Mouse (Mus musculus): ENCODE results near the gene Zfp316. TPM values are rescaled to one million over a fixed set of nuclear protein-coding genes. Genes with fewer than 3 reads are reported as not detected.

Gene Zfp316
- 3.1 and 3.6 TPM in 2 replicates for polyA plus RNA-seq (2015; fragmentation: Nextera tagmentation; extraction: Ambion mirVana)

DNA sequence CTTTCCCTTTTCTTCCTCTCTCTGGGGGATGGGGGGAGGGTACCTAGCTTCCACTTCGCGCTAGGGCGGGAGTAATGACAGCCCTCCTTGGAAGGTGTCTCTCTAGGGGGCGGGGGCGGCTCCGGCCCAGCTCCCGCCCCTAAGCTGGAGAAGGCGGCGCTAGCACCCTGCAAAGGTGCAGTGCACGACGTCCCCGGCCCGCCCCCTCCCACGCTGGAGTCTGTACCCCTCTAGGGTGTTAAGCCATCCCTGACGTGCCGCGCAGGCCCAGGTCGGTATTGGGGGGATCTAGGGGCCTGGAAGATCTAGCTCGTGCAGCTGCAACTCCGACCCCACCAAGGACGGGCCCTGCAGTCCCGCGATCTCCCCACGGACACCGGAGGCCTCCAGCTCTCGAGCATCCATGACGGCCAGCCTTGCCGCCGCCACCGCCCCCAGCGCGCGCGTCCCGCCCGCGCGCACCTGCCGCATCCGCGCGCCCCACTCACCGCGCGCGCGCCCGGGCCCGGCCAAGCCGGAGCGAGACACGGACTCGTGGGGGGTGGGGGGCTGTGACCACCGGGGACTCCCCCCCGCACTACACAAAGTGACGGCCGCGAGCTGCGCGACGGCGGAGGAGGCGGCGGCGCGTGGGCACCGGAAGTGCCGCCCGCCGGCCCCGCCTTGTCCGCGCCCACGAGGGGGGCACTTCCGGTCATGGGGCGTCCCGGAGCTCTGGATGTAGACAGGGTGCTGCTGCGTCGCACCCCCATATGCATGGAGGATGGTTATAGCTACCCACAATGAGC, at the start of gene Zfp316:
Gene Zfp316 (minus strand): TSS at position 660 of the 788 bp plus-strand sequence.
- WGBS = under 1% methylated on average over 66 of the region's 79 CpGs
- H3K9ac ChIP-seq = peak within 1 kb of the TSS; percentile 77

DNA sequence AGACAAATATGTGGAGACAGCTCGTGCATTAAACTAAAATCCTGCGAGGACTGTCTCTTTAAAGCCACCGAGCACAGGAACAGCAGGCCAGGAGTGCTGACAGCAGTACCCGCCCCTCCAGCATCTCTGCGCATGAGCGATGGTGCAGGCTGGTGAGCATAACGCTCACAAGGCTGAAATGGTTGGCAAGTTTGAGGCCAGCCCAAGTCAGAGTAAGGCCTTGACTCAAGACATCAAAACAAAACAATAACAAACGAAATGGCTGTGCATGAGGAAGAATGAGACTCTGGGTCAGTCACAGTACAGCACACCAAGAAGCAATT, 47.4 kb upstream of the Zfp316 start:
- no peak overlapping the region for H3K4me2 ChIP-seq
- H3K9me3 ChIP-seq = no peaks in the 10 kb centered on the region
- H3K27me3 ChIP-seq = no peaks in the 10 kb centered on the region

More for the DNA sequence above, at the start of gene Zfp316:
- Histone ChIP-seq H3K27me3 (no peaks in the 10 kb centered on the region), H3K27ac (peak within 1 kb of the TSS; percentile 38), H3K4me3 (peak within 1 kb of the TSS; percentile 62), H3K4me1 (peaks cover 26% of the 10 kb centered on the region), H3K36me3 (0 out of 2 replicates have a peak, but pooled peaks cover 2% of the 10 kb centered on the region), H3K9me3 (no peaks in the 10 kb centered on the region), H3K4me2 (peak within 1 kb of the TSS; percentile 89)
- ATAC-seq (ENCODE audit: insufficient number of reproducible peaks, low FRiP score, low TSS enrichment, low read depth) = peak; percentile 68; the same call in 1 of the 2 replicates

DNA sequence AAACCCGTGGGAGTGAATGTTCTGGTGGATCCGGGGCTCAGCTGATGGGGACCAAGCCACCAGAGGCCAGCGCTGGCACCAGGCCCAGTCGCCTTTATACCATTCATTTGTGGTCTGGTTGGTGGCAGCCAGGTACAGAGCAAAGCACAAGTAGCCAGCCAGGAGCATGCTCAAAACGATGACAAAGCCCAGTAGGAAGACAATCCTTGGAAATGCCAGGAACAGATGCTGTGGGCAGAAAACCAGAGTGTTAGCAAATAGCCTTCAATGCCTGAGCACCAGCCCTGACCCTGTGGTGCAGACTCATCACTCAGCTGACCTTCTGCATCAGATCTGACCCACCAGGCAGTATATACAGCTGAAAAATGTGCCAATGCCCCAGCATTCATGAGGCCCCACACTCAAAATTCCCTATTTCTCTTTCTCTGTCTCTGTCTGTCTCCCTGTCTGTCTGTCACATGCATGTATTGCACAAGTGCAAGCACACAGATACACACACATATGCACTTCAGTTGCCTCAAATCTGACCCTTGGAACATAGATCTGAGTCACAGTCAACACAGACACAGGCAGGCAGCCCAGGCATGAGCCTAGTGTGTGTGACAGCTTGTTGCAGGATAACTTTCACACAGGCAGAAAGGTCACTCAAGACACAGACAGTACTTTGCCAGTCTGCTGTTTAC, 46.9 kb upstream of the Zfp316 start:
- Histone ChIP-seq H3K4me3 (no peak overlapping the region), H3K4me1 (peaks cover 22% of the 10 kb centered on the region)

More for the DNA sequence above, 47.4 kb upstream of the Zfp316 start:
- H3K4me3 ChIP-seq = no peak overlapping the region
- no peak overlapping the region for H3K9ac ChIP-seq
- H3K36me3 ChIP-seq = peaks cover 75% of the 10 kb centered on the region
- H3K27ac ChIP-seq = no peak overlapping the region
- WGBS = 84% methylated on average over 8 of the region's 8 CpGs
- ATAC-seq (ENCODE audit: insufficient number of reproducible peaks, low FRiP score, low TSS enrichment, low read depth) = no peak
- H3K4me1 ChIP-seq = peaks cover 17% of the 10 kb centered on the region

DNA sequence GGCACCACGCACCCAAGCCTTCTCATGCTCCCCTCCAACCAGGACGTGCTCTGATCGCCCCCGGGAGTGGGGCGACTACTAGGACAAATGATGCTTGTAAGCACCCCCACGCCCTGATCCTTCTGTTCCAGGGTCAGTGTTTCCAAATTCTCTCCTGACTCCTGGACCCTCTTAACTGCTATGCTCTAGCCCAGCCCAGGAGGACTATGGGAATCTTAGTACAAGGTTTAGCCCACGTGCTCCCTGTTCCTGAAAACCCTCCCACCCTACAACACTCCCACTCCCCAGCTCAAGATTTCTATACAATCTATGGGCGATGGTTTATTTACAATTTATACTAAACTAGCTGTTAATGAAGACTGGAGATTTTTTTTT, 45.7 kb upstream of the Zfp316 start:
- Histone ChIP-seq H3K4me2 (peak overlapping the region; percentile 82), H3K27me3 (no peaks in the 10 kb centered on the region), H3K36me3 (peaks cover 75% of the 10 kb centered on the region), H3K9me3 (no peaks in the 10 kb centered on the region), H3K27ac (no peak overlapping the region), H3K4me1 (peaks cover 24% of the 10 kb centered on the region), H3K9ac (no peak overlapping the region), H3K4me3 (peak overlapping the region; percentile 91)
- WGBS = 14% methylated on average over 8 of the region's 8 CpGs
- ATAC-seq (ENCODE audit: insufficient number of reproducible peaks, low FRiP score, low TSS enrichment, low read depth) = 0 out of 2 replicates have a peak, but pooled peaks have one; percentile 9

More for the DNA sequence above, 46.9 kb upstream of the Zfp316 start:
- Histone ChIP-seq H3K9ac (no peak overlapping the region), H3K27ac (no peak overlapping the region), H3K4me2 (no peak overlapping the region), H3K27me3 (no peaks in the 10 kb centered on the region), H3K36me3 (peaks cover 75% of the 10 kb centered on the region), H3K9me3 (no peaks in the 10 kb centered on the region)
- no peak for ATAC-seq (ENCODE audit: insufficient number of reproducible peaks, low FRiP score, low TSS enrichment, low read depth)
- 90% methylated on average over 5 of the region's 5 CpGs for WGBS

DNA sequence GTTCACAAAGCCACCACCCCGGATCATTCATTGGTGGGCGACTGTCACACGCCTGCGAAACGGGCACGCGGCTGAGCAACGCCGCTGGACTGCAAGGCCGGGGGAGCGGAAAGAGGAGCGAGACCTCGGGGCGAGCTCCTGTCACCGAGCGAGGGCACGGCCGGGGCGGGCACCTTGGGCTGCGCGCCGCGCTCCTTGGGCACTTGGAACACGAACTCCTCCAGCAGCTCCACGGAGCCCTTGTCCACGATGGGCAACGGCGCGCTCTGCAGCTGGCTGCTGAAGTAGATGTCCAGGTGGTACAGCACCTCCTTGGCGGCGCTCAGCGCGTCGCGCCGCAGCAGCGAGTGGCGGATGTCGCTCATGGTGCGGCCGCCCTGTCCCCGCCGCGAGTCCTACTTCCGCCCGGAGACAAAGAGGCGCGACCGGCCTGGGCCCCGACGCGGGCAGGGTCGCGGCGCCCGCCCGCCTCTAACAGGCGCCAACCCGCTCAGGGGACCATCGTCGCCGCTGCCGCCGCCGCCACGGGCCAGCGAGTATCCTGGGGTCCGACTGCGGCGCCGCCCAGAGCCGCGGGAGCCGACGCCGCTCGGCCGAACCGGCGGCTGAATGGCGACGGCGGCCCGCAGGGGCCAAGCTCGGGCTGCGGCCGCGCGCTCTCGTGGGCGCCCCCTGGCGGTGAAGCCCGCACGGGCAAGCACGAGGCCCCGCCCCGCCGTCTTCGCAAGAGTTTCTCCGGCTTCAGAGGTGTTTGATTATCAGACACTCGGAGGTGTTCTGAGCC, 45.1 kb upstream of the Zfp316 start, which contains the start of gene E130309D02Rik:
Gene E130309D02Rik (minus strand): TSS at position 631 of the 784 bp plus-strand sequence.
- peak; percentile 75 for ATAC-seq (ENCODE audit: insufficient number of reproducible peaks, low FRiP score, low TSS enrichment, low read depth)
- Histone ChIP-seq H3K4me3 (peak within 1 kb of the TSS; percentile 91), H3K4me1 (peaks cover 24% of the 10 kb centered on the region), H3K4me2 (peak within 1 kb of the TSS; percentile 82), H3K36me3 (peaks cover 75% of the 10 kb centered on the region), H3K9me3 (no peaks in the 10 kb centered on the region), H3K27me3 (no peaks in the 10 kb centered on the region), H3K9ac (peak within 1 kb of the TSS; percentile 89), H3K27ac (peak within 1 kb of the TSS; percentile 90)
- WGBS = under 1% methylated on average over 93 of the region's 101 CpGs

DNA sequence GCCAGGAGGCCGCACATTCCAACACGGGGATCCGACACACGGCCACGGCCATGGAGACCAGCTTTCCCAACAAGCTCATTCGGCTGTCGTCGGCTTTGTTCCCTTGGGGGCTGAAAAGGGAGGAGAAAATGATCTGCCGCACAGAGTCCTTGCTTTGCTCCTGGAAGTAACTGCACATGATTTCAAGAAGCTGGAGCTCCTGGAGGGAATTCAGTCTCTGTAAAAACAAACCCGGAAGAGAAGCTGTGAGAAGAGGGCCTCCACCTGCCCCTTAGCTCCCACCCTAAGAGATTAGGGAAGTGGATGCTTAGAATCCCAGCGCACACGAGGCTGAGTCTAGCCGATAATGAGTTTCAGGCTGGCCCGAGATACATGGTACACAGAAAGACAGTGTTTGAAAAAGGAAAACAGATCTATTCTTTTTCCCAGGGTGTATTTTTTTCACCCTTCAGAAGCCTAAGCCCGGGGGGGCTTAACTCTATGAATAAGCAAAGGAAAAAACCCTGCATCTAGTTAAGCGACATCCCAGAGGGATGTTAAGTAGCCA, 44.4 kb upstream of the Zfp316 start:
- no peak for ATAC-seq (ENCODE audit: insufficient number of reproducible peaks, low FRiP score, low TSS enrichment, low read depth)
- 0 out of 2 replicates have a peak overlapping the region, but pooled peaks have one; percentile 90 for H3K27ac ChIP-seq
- no peaks in the 10 kb centered on the region for H3K9me3 ChIP-seq
- peaks cover 75% of the 10 kb centered on the region for H3K36me3 ChIP-seq
- peak overlapping the region; percentile 82 for H3K4me2 ChIP-seq
- H3K9ac ChIP-seq = peak overlapping the region; percentile 89
- WGBS = 1% methylated on average over 16 of the region's 16 CpGs
- H3K27me3 ChIP-seq = no peaks in the 10 kb centered on the region
- peak overlapping the region; percentile 91 for H3K4me3 ChIP-seq
- H3K4me1 ChIP-seq = peaks cover 24% of the 10 kb centered on the region

DNA sequence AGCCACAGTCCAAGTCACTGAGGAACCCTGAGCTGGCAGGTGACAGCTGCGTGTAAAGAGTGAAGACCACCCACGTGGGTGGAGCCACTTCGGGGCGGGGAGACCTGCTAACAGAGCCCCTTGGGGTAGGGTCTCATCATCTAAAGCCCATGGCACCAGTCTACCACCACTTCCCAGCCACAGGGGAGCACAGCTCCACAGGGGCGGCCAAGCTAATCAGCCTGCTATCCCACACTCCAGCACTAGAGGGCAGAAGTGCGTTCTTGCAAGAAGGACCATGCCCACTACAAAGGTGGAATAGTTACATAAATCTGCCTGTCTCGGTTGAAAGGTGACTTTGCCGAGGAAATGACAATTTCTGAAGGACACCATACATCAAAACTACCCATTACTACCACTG, 42.1 kb upstream of the Zfp316 start:
- 65% methylated on average over 8 of the region's 8 CpGs for WGBS
- Histone ChIP-seq H3K4me2 (no peak overlapping the region), H3K4me3 (no peak overlapping the region), H3K36me3 (peaks cover 75% of the 10 kb centered on the region), H3K9ac (no peak overlapping the region), H3K4me1 (peaks cover 24% of the 10 kb centered on the region), H3K9me3 (no peaks in the 10 kb centered on the region), H3K27ac (no peak overlapping the region), H3K27me3 (no peaks in the 10 kb centered on the region)
- ATAC-seq (ENCODE audit: insufficient number of reproducible peaks, low FRiP score, low TSS enrichment, low read depth) = no peak

DNA sequence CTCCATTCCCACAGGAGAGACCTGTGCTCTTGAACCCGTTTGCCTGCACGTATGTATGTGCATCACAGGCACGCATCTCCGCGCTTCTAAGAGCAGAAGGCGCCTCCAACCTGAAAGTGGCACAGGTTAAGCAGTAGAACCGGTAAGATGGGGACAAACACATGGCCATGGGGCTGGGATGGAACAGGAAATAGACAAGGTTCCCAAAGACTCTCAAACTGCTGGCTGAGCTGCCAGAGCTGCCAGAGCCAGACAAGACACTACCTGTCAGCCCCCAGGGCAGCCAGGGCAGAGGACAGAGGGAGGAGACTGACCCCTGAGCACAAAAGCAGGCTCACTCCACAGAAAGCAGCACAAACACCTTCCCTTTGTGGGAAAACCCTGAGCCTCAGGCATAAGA, 40.1 kb upstream of the Zfp316 start:
- Histone ChIP-seq H3K36me3 (peaks cover 84% of the 10 kb centered on the region), H3K9ac (no peak overlapping the region; the same call in 1 of the 2 replicates), H3K27me3 (no peaks in the 10 kb centered on the region), H3K9me3 (no peaks in the 10 kb centered on the region), H3K4me3 (no peak overlapping the region), H3K4me2 (no peak overlapping the region), H3K27ac (no peak overlapping the region), H3K4me1 (peaks cover 20% of the 10 kb centered on the region)
- WGBS = 86% methylated on average over 7 of the region's 7 CpGs
- no peak for ATAC-seq (ENCODE audit: insufficient number of reproducible peaks, low FRiP score, low TSS enrichment, low read depth)

DNA sequence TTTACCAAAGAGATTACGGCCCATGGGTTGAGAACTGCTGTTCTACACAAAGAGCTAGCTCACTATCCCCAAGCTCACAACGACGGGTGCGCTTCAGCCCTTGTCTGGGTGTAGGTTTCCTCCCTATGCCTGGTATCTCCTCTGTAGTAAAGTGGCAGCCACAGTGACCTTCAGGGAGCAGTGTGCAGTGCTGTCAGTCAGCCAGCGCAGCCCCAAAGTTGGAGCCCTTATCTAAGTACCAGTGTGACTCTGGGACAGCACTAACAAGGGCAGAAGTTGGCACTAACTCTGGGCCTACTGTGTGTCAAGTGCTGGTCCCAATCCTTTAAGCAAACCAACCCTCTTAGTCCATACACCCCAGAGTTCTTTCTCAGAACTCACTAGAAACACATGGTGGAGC, 39.0 kb upstream of the Zfp316 start:
- H3K4me3 ChIP-seq = no peak overlapping the region
- H3K4me1 ChIP-seq = peaks cover 15% of the 10 kb centered on the region
- no peak overlapping the region for H3K4me2 ChIP-seq
- no peaks in the 10 kb centered on the region for H3K27me3 ChIP-seq
- no peak overlapping the region for H3K9ac ChIP-seq
- 94% methylated on average over 5 of the region's 5 CpGs for WGBS
- H3K9me3 ChIP-seq = no peaks in the 10 kb centered on the region
- no peak for ATAC-seq (ENCODE audit: insufficient number of reproducible peaks, low FRiP score, low TSS enrichment, low read depth)
- no peak overlapping the region for H3K27ac ChIP-seq
- peaks cover 92% of the 10 kb centered on the region for H3K36me3 ChIP-seq

DNA sequence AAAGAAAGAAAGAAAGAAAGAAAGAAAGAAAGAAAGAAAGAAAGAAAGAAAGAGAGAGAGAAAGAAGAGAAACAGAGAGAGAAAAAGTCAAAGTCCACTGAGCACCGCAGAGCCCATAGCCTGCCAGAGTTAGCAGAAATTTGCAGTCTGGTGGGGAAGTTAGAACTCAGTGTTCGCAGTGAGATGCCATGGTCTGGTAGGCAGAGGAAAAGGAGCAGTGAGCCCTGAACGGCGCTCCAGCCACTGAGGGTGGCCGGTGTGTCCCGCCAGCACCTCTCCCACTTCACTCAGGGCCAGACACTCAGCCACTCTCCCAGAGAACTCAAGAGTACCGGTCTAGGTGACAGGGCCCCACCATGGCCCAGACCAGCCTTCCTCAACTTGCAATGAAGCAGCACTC, 34.4 kb upstream of the Zfp316 start:
- no peak overlapping the region for H3K4me3 ChIP-seq
- no peaks in the 10 kb centered on the region for H3K9me3 ChIP-seq
- H3K4me2 ChIP-seq = no peak overlapping the region
- H3K27ac ChIP-seq = no peak overlapping the region
- no peak for ATAC-seq (ENCODE audit: insufficient number of reproducible peaks, low FRiP score, low TSS enrichment, low read depth)
- no peak overlapping the region for H3K9ac ChIP-seq
- H3K36me3 ChIP-seq = peaks cover 96% of the 10 kb centered on the region
- H3K27me3 ChIP-seq = no peaks in the 10 kb centered on the region
- no peaks in the 10 kb centered on the region for H3K4me1 ChIP-seq
- WGBS = 90% methylated on average over 7 of the region's 7 CpGs

DNA sequence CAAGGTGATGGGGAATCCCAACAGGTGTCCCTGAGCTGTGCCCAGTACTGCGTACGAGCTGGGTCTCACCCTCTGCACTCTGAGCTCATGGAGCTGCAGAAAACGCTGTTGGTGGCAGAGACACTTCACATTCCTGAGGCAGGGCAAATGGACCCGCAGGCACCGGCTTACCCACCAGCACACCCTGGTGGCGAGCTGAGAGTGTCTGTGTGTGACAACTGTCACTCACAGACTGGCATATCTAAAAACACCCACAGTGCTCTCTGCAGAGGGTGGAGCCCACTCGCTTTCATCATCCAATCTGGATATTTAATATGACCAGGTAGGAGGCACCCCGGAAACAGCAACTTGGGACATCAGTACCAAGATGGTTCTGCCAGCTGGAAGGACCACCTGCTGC, 31.5 kb upstream of the Zfp316 start:
- H3K4me3 ChIP-seq = no peak overlapping the region
- peaks cover 77% of the 10 kb centered on the region for H3K36me3 ChIP-seq
- no peaks in the 10 kb centered on the region for H3K4me1 ChIP-seq
- H3K9me3 ChIP-seq = no peaks in the 10 kb centered on the region
- H3K27me3 ChIP-seq = no peaks in the 10 kb centered on the region
- H3K4me2 ChIP-seq = no peak overlapping the region
- H3K9ac ChIP-seq = no peak overlapping the region
- 79% methylated on average over 8 of the region's 8 CpGs for WGBS
- ATAC-seq (ENCODE audit: insufficient number of reproducible peaks, low FRiP score, low TSS enrichment, low read depth) = no peak
- no peak overlapping the region for H3K27ac ChIP-seq
